Mouse (Mus musculus) forebrain, embryonic 14.5 days (tissue): ENCODE results near the gene Adamts18. TPM values are rescaled to one million over a fixed set of nuclear protein-coding genes. Genes with fewer than 3 reads are reported as not detected.
A peak's percentile ranks its signal among the peaks of the same experiment; 100 is the strongest.

Experiments used
- ATAC-seq: fragments of 200-750 bp; cut with Nextera tagmentation; 2 replicates; pipeline ENCODE4 v1.8.0; 2017; ENCODE audit warnings: mild to moderate bottlenecking, moderate library complexity
- DNase-seq: peaks from one replicate; pipeline ENCODE4 v3.0.0-alpha.2; 2015; ENCODE audit warnings: low spot score
- H3K27ac ChIP-seq: fragments of 300-500 bp; sonication (generic); 2 replicates; pipeline ENCODE4 v1.5.1; 2014; ENCODE audit warnings: low read depth, mild to moderate bottlenecking, control low read depth, low read length, moderate library complexity
- H3K27me3 ChIP-seq: fragments of 300-500 bp; sonication (generic); replicated peaks from 2 replicates; pipeline ENCODE4 v1.6.1; 2014; ENCODE audit warnings: low read length, control low read depth, mixed read lengths; ENCODE audit not compliant: control insufficient read depth, insufficient read depth
- H3K36me3 ChIP-seq: fragments of 300-500 bp; sonication (generic); 2 replicates; pipeline ENCODE4 v1.6.1; 2014; ENCODE audit warnings: low read length, control low read depth; ENCODE audit not compliant: control insufficient read depth, insufficient read depth
- H3K4me1 ChIP-seq: fragments of 300-500 bp; sonication (generic); 2 replicates; pipeline ENCODE4 v1.6.1; 2014; ENCODE audit warnings: antibody characterized with exemption, low read length, control low read depth; ENCODE audit not compliant: control insufficient read depth, insufficient read depth
- H3K4me2 ChIP-seq: fragments of 300-500 bp; sonication (generic); 2 replicates; pipeline ENCODE4 v1.6.1; 2014; ENCODE audit warnings: mild to moderate bottlenecking, control low read depth, low read length
- H3K4me3 ChIP-seq: fragments of 300-500 bp; sonication (generic); 2 replicates; pipeline ENCODE4 v1.5.1; 2014; ENCODE audit warnings: low read depth, low read length, control low read depth
- H3K9ac ChIP-seq: fragments of 300-500 bp; sonication (generic); 2 replicates; pipeline ENCODE4 v1.6.1; 2014; ENCODE audit warnings: mild to moderate bottlenecking, low read length, control low read depth, moderate library complexity
- H3K9me3 ChIP-seq: fragments of 300-500 bp; sonication (generic); replicated peaks from 2 replicates; pipeline ENCODE4 v1.6.1; 2016; ENCODE audit warnings: low read length, control low read depth, mixed read lengths; ENCODE audit not compliant: control insufficient read depth
- WGBS: fragments of 180-500 bp; shearing (Covaris S2); extraction: QIAGEN DNeasy Blood & Tissue Kit; methylation state at CpG from one replicate; pipeline ENCODE4 v1.1.7; 2014; 5-methylcytosine and 5-hydroxymethylcytosine counted together
- polyA plus RNA-seq: library from polyadenylated mRNA; unstranded; fragments of >200 nt; fragmentation: Nextera tagmentation; extraction: Ambion mirVana; gene quantifications from 2 replicates; pipeline ENCODE4 v1.2.1, GENCODE M21; 2014

The Adamts18 gene
- polyA plus RNA-seq, 1 experiment from 2014 or later: 8.8 TPM

GRCm38 (mm10) chr8:113791856-113792255 lies 56.7 kb downstream of the Adamts18 start:
- H3K4me3 ChIP-seq: no peak overlapping the region
- no peaks in the 10 kb centered on the region for H3K36me3 ChIP-seq
- H3K27ac ChIP-seq: no peak overlapping the region
- H3K9me3 ChIP-seq: no peaks in the 10 kb centered on the region
- H3K4me1 ChIP-seq: no peaks in the 10 kb centered on the region
- ATAC-seq: no peak
- H3K27me3 ChIP-seq: no peaks in the 10 kb centered on the region
- no peak overlapping the region for H3K4me2 ChIP-seq
- H3K9ac ChIP-seq: no peak overlapping the region
- no peak for DNase-seq
- 89% methylated on average over 13 of the region's 13 CpGs for WGBS

DNA sequence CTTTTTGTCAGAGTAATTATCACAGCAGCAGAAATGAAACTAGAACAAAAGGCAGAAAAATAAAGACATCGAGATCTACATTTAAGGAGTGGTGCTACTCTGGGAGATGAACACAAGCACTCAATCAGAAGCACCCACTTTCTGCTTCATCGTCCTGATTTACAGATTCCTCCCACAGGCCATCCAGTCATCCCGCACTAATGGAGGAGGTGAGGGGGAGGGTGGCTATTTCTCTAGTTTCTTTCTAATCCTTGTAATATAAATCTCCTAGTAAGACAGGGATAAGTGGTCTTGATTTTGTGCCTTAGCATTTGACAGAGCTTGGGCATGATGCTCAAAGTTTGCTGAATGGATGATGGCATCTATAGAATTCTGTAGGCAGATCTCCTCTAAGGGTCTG lies 57.5 kb downstream of the Adamts18 start:
- Histone ChIP-seq H3K9me3 (no peaks in the 10 kb centered on the region), H3K27ac (no peak overlapping the region), H3K4me2 (no peak overlapping the region), H3K4me1 (no peaks in the 10 kb centered on the region), H3K9ac (no peak overlapping the region), H3K4me3 (no peak overlapping the region), H3K27me3 (no peaks in the 10 kb centered on the region), H3K36me3 (no peaks in the 10 kb centered on the region)
- ATAC-seq: no peak
- DNase-seq: no peak
- 82% methylated on average over 3 of the region's 3 CpGs for WGBS

GRCm38 (mm10) chr8:113783711-113784110 lies 64.8 kb downstream of the Adamts18 start:
- H3K27ac ChIP-seq: no peak overlapping the region
- H3K4me3 ChIP-seq: no peak overlapping the region
- WGBS: 70% methylated on average over 3 of the region's 3 CpGs
- no peak overlapping the region for H3K9ac ChIP-seq
- H3K4me1 ChIP-seq: no peaks in the 10 kb centered on the region; the same call in 1 of the 2 replicates
- no peaks in the 10 kb centered on the region for H3K36me3 ChIP-seq
- DNase-seq (no peak), ATAC-seq (no peak)
- no peaks in the 10 kb centered on the region for H3K9me3 ChIP-seq
- H3K27me3 ChIP-seq: no peaks in the 10 kb centered on the region
- H3K4me2 ChIP-seq: no peak overlapping the region

DNA sequence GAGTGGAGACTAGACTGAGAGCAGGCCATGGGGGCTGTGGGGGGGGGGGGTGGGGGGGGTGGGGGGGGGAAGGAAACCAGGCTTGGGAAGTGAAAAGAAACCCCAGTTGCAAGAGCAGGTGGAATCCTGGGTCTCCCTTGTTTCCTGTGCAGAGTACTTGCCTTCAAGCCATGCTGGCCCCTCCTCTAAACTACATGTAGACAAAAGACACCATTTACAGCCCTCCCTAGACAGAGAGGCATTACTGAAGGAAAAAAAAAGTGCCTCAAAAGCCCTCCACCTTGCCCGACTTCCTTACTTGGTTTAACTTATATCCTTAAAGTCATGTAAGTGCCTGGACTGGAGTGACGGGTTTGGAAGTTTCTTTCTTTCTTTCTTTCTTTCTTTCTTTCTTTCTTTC lies 67.0 kb downstream of the Adamts18 start:
- Histone ChIP-seq H3K27me3 (no peaks in the 10 kb centered on the region), H3K4me1 (no peaks in the 10 kb centered on the region; the same call in 1 of the 2 replicates), H3K9ac (no peak overlapping the region), H3K4me3 (no peak overlapping the region), H3K36me3 (no peaks in the 10 kb centered on the region), H3K4me2 (no peak overlapping the region), H3K9me3 (no peaks in the 10 kb centered on the region), H3K27ac (no peak overlapping the region)
- 35% methylated on average over 2 of the region's 2 CpGs for WGBS
- ATAC-seq (no peak), DNase-seq (peak; percentile 1)

GRCm38 (mm10) chr8:113775361-113775760 lies 73.2 kb downstream of the Adamts18 start:
- 87% methylated on average over 6 of the region's 6 CpGs for WGBS

GRCm38 (mm10) chr8:113768861-113769410 lies 79.6 kb downstream of the Adamts18 start:
- H3K27ac ChIP-seq: no peak overlapping the region
- no peaks in the 10 kb centered on the region for H3K9me3 ChIP-seq
- no peak overlapping the region for H3K9ac ChIP-seq
- no peaks in the 10 kb centered on the region for H3K27me3 ChIP-seq
- no peak overlapping the region for H3K4me3 ChIP-seq
- WGBS: 19% methylated on average over 8 of the region's 8 CpGs
- no peak overlapping the region for H3K4me2 ChIP-seq
- no peaks in the 10 kb centered on the region for H3K36me3 ChIP-seq
- ATAC-seq: no peak
- DNase-seq: peak; percentile 7
- no peaks in the 10 kb centered on the region for H3K4me1 ChIP-seq

More at GRCm38 (mm10) chr8:113775361-113775760, 73.2 kb downstream of the Adamts18 start:
- no peak overlapping the region for H3K27ac ChIP-seq
- H3K36me3 ChIP-seq: no peaks in the 10 kb centered on the region
- ATAC-seq (no peak), DNase-seq (peak; percentile 0)
- H3K4me2 ChIP-seq: no peak overlapping the region
- H3K4me1 ChIP-seq: no peaks in the 10 kb centered on the region
- H3K9ac ChIP-seq: no peak overlapping the region
- no peaks in the 10 kb centered on the region for H3K27me3 ChIP-seq
- H3K4me3 ChIP-seq: no peak overlapping the region
- no peaks in the 10 kb centered on the region for H3K9me3 ChIP-seq

DNA sequence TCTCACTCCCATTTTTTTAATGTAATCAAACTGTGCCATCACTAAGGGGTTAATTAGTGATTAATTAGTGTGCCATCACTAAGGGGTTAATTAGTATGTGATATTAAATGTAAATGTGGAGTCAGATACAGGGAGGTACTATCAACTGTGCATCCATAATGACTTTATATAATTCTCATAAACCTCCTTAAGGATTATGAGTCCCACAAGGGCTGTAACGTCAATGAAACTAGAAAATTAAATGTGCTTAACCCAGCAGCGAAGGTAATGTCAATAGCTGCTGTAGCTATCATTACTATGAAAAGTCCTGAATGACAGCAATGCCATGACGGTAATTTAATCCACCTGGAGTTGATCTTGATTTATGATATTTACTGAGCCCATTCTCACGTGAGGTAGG lies 83.4 kb downstream of the Adamts18 start:
- no peak for ATAC-seq
- Histone ChIP-seq H3K36me3 (no peaks in the 10 kb centered on the region), H3K4me2 (no peak overlapping the region), H3K4me1 (no peaks in the 10 kb centered on the region), H3K9ac (no peak overlapping the region), H3K4me3 (no peak overlapping the region), H3K27ac (no peak overlapping the region), H3K27me3 (no peaks in the 10 kb centered on the region), H3K9me3 (no peaks in the 10 kb centered on the region)
- no peak for DNase-seq
- 87% methylated on average over 4 of the region's 4 CpGs for WGBS

- WGBS: 88% methylated on average over 10 of the region's 10 CpGs
- Histone ChIP-seq H3K9me3 (no peaks in the 10 kb centered on the region), H3K4me3 (no peak overlapping the region), H3K27me3 (no peaks in the 10 kb centered on the region), H3K9ac (no peak overlapping the region), H3K27ac (no peak overlapping the region), H3K36me3 (no peaks in the 10 kb centered on the region), H3K4me1 (no peaks in the 10 kb centered on the region), H3K4me2 (no peak overlapping the region)
- ATAC-seq (no peak), DNase-seq (no peak)
These were observed 84.8 kb downstream of the Adamts18 start for GRCm38 (mm10) chr8:113763592-113764355.

DNA sequence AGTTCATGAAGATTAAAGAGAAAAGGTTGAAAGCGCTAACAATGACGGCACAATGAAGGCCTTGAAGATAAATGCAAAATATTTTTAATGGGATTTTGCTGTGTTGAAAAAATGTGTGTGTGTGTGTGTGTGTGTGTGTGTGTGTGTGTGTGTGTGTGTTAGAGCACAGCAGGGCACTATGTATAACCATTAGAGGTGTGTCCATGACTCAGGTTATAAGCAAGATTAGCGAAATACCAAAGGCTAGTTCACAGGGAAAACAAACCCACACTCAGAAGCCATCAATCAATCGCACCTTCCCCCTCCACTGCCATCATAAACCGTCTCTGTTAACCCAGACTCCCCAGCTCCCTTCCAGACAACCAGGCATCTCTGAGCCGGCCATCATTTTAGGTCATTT lies 86.4 kb downstream of the Adamts18 start:
- no peaks in the 10 kb centered on the region for H3K36me3 ChIP-seq
- no peak overlapping the region for H3K27ac ChIP-seq
- ATAC-seq (no peak), DNase-seq (no peak)
- H3K9ac ChIP-seq: no peak overlapping the region
- H3K9me3 ChIP-seq: no peaks in the 10 kb centered on the region
- H3K4me1 ChIP-seq: no peaks in the 10 kb centered on the region
- H3K27me3 ChIP-seq: no peaks in the 10 kb centered on the region
- no peak overlapping the region for H3K4me2 ChIP-seq
- 80% methylated on average over 6 of the region's 6 CpGs for WGBS
- no peak overlapping the region for H3K4me3 ChIP-seq
